Mouse (Mus musculus): ENCODE measurements at regions not wholly inside any gene's neighbourhood (a gene's known extent, or its start where the extent isn't known, plus 50 kb on each side); places are given as distances from the start of the nearest gene placed in this dataset.
"Not testable (repeated sequence)": the region's sequence is repeated elsewhere in the genome, so short reads cannot be mapped to it uniquely, and the experiment has no call there.

DNA sequence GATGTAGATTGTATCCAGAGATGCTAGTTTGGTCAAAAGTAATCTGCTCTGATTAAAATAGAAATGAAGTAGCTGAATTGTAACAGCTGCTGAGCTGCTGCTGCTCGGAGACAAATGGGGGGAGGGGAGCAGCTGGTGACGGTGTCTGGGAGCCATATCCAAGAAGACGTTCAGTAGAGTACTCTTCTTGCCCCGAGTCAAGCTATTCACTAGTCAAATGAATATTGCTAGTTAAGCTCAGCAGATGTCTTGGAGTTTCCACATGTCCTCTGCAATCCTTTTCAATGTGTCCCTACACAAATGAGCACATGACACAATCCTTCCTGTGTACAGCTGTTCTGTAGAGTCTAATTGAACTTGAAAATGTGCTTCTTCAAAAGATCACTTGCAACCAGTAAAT is 71.7 kb downstream of the Tex35 start:
- Histone ChIP-seq H3K4me3 (ENCODE audit: low read length) (no peak overlapping the region), H3K4me2 (replicated peaks; ENCODE audit: low read depth, low read length) (no peak overlapping the region), H3K27ac (ENCODE audit: low read length) (no peak overlapping the region), H3K9ac (replicated peaks; ENCODE audit: low read length) (no peak overlapping the region), H3K9me3 (ENCODE audit: low read length) (no peaks in the 10 kb centered on the region), H3K36me3 (ENCODE audit: insufficient read depth, low read length) (no peaks in the 10 kb centered on the region), H3K27me3 (ENCODE audit: insufficient read depth, low read length) (no peaks in the 10 kb centered on the region), H3K4me1 (ENCODE audit: insufficient read depth, low read length) (peaks cover 20% of the 10 kb centered on the region)
- WGBS: 64% methylated on average over 4 of the region's 4 CpGs
- no peak for ATAC-seq (ENCODE audit: low FRiP score, low TSS enrichment)

DNA sequence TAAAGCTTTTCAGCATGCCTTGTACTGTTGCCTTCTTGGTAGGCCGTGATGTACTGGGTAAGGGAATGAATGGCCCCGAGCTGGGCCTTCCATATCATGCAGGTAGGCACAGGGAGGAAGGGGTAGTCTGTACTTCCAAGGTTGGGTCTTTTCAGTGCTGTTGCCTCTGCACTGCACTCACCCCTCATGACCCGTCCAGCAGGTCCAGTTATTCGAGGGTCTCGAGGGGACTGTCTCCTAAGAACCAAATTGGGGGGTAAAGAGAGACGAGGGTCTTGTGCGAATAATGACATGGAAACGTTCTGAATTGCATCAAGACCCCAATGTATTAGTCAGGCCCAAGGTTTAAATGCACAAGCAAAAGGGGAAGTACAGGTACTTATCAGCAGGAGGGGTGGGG is 73.3 kb downstream of the Tex35 start:
- not testable (repeated sequence) for H3K9ac ChIP-seq (replicated peaks; ENCODE audit: low read length)
- WGBS: 92% methylated on average over 8 of the region's 8 CpGs

DNA sequence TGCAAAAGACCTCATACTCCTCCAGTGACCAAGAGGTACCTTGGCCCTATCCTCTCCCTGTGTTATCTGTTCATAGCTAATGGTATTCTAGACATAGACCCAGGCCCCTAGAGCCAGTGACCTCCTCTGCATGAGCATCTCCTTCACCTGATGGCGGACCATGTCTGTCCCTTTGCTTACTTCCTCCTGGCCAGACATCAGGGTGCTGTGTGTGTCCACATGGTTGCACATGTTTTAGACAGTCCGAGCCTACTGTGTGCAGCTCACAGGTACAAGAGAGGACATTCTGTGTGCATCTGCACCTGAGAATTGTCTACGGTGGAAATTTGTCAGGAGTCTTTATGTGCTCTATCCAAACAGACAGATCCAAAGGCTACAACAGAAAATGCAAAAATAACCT is 79.8 kb downstream of the Tex35 start:
- WGBS: 91% methylated on average over 3 of the region's 3 CpGs
- no peak for ATAC-seq (ENCODE audit: low FRiP score, low TSS enrichment)
- Histone ChIP-seq H3K36me3 (ENCODE audit: insufficient read depth, low read length) (no peaks in the 10 kb centered on the region), H3K4me3 (ENCODE audit: low read length) (no peak overlapping the region), H3K4me2 (replicated peaks; ENCODE audit: low read depth, low read length) (no peak overlapping the region), H3K9ac (replicated peaks; ENCODE audit: low read length) (no peak overlapping the region), H3K27ac (ENCODE audit: low read length) (no peak overlapping the region), H3K9me3 (ENCODE audit: low read length) (no peaks in the 10 kb centered on the region), H3K4me1 (ENCODE audit: insufficient read depth, low read length) (no peaks in the 10 kb centered on the region), H3K27me3 (ENCODE audit: insufficient read depth, low read length) (no peaks in the 10 kb centered on the region)

More for the DNA sequence above, 73.3 kb downstream of the Tex35 start:
- not testable (repeated sequence) for H3K4me3 ChIP-seq (ENCODE audit: low read length); H3K27ac ChIP-seq (ENCODE audit: low read length); H3K9me3 ChIP-seq (ENCODE audit: low read length); H3K36me3 ChIP-seq (ENCODE audit: insufficient read depth, low read length); H3K27me3 ChIP-seq (ENCODE audit: insufficient read depth, low read length); H3K4me2 ChIP-seq (replicated peaks; ENCODE audit: low read depth, low read length); ATAC-seq (ENCODE audit: low FRiP score, low TSS enrichment)
- peaks cover 19% of the 10 kb centered on the region for H3K4me1 ChIP-seq (ENCODE audit: insufficient read depth, low read length)

DNA sequence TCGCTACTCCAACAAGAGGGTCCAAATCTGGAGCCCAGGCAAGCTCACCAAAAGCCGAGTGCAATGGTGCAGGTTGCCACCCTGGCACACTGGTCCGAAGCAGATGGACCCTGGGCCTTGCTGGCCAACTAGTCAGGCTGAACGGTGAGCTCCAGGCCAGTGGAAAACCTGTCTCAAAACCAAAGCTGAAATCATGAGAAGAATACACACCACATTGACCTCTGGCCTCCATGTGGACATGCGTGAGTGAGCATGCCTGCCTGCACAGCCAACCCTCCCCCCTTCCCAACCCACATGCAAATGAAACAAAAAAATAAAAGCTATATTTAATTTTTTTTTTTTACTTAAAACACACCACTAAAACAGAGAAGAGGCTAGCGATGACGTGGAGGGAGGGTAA is 80.8 kb downstream of the Tex35 start:
- no peaks in the 10 kb centered on the region for H3K9me3 ChIP-seq (ENCODE audit: low read length)
- no peaks in the 10 kb centered on the region for H3K27me3 ChIP-seq (ENCODE audit: insufficient read depth, low read length)
- ATAC-seq (ENCODE audit: low FRiP score, low TSS enrichment): peak; percentile 74
- no peaks in the 10 kb centered on the region for H3K4me1 ChIP-seq (ENCODE audit: insufficient read depth, low read length)
- no peak overlapping the region for H3K9ac ChIP-seq (replicated peaks; ENCODE audit: low read length)
- no peak overlapping the region for H3K4me3 ChIP-seq (ENCODE audit: low read length)
- no peak overlapping the region for H3K27ac ChIP-seq (ENCODE audit: low read length)
- no peak overlapping the region for H3K4me2 ChIP-seq (replicated peaks; ENCODE audit: low read depth, low read length)
- no peaks in the 10 kb centered on the region for H3K36me3 ChIP-seq (ENCODE audit: insufficient read depth, low read length)
- 66% methylated on average over 7 of the region's 7 CpGs for WGBS

DNA sequence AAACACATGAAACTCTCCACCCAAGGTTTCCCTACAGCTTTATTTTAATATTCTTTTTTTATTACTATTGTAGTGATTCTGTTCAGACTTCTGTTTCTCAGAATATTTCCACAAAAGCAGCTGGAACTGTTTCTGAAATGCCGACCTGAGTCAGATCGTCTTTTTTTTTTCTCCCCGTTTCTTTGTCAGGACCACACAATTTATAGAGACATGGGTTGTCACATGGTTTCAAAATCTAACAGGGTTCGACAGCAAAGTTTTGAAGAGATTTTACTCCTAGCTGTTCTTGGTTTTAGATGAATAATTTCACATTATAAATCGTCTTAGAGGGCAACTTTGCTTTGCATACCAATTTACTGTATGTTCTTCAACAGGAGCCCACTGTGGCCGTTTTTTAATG is 84.0 kb upstream of the Ralgps2 start:
- H3K9me3 ChIP-seq (ENCODE audit: low read length): no peaks in the 10 kb centered on the region
- no peak overlapping the region for H3K27ac ChIP-seq (ENCODE audit: low read length)
- H3K4me2 ChIP-seq (replicated peaks; ENCODE audit: low read depth, low read length): no peak overlapping the region
- no peak overlapping the region for H3K9ac ChIP-seq (replicated peaks; ENCODE audit: low read length)
- H3K4me1 ChIP-seq (ENCODE audit: insufficient read depth, low read length): no peaks in the 10 kb centered on the region
- no peaks in the 10 kb centered on the region for H3K27me3 ChIP-seq (ENCODE audit: insufficient read depth, low read length)
- no peak overlapping the region for H3K4me3 ChIP-seq (ENCODE audit: low read length)
- WGBS: 54% methylated on average over 6 of the region's 6 CpGs
- no peak for ATAC-seq (ENCODE audit: low FRiP score, low TSS enrichment)
- no peaks in the 10 kb centered on the region for H3K36me3 ChIP-seq (ENCODE audit: insufficient read depth, low read length)

DNA sequence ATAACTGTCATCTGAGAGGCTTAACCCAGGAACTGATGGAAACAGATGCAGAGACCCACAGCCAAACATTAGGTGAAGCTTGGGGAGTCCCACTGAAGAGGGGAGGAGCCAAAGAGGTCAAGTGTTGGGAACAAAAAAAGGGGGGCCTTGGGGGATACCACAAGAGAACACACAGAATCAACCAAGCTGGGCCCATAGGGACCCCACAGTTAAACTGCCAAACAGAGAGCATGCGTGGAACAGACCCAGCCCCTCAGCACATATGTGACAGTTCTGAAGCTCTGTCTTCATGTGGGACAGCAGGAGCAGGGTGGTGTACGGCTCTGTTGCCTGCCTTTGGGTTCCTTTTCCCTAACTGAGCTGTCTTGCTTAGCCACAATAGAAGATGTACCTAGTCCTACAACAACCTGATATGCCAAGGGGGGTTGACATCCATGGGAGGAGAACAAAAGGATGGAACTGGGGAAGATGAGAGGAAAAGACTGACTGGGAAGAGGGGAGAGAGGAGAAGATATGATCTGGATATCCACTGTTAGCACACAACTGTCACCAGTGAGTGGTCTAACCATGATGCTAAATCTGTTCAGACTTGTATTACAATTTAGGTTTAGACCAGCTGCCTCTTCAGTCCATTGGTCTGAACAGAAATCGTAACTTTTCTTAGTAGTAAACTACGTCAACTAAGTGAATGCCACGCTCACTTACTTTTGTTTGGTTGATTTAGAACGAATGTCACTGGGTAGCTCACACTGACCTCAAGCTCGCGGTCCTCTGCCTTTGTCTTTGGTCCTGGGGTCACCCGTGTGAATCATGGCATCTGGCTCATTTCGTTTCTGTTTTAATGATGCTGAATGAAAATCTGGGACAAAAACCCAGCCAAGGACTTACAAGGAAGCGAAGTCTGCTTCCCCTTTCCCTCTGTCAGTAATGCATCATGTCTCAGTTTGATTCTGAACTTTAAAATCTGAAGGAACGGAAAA is 83.3 kb upstream of the Ralgps2 start:
- WGBS: 46% methylated on average over 12 of the region's 12 CpGs
- Histone ChIP-seq H3K27ac (ENCODE audit: low read length) (no peak overlapping the region), H3K4me3 (ENCODE audit: low read length) (no peak overlapping the region), H3K27me3 (ENCODE audit: insufficient read depth, low read length) (no peaks in the 10 kb centered on the region), H3K36me3 (ENCODE audit: insufficient read depth, low read length) (no peaks in the 10 kb centered on the region), H3K9ac (replicated peaks; ENCODE audit: low read length) (no peak overlapping the region), H3K4me2 (replicated peaks; ENCODE audit: low read depth, low read length) (no peak overlapping the region), H3K9me3 (ENCODE audit: low read length) (no peaks in the 10 kb centered on the region), H3K4me1 (ENCODE audit: insufficient read depth, low read length) (no peaks in the 10 kb centered on the region)
- ATAC-seq (ENCODE audit: low FRiP score, low TSS enrichment): no peak

DNA sequence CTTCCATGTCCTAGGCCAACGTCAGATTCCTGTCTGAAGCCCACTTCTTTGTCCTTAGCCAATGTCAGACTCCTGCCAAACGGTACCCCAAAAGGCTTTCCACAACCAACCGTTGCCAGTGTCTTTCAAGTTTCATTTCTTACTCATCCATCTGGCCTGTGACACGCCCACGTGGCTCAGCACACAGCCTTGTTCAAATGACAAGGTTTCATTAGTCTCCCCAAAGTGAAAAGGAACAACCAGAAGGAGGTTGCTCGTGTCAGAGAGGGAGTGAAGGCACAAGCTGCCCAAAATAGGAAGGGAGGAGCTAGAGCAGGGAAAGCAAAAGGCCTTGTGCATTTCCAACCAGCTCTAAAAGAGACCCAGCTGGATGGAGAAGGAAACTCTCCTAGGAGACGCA is 80.5 kb upstream of the Ralgps2 start:
- H3K4me1 ChIP-seq (ENCODE audit: insufficient read depth, low read length): 0 out of 2 replicates have a peak, but pooled peaks cover 1% of the 10 kb centered on the region
- H3K9me3 ChIP-seq (ENCODE audit: low read length): no peaks in the 10 kb centered on the region
- WGBS: 60% methylated on average over 7 of the region's 7 CpGs
- H3K4me3 ChIP-seq (ENCODE audit: low read length): no peak overlapping the region
- H3K36me3 ChIP-seq (ENCODE audit: insufficient read depth, low read length): no peaks in the 10 kb centered on the region
- H3K9ac ChIP-seq (replicated peaks; ENCODE audit: low read length): no peak overlapping the region
- ATAC-seq (ENCODE audit: low FRiP score, low TSS enrichment): no peak
- no peak overlapping the region for H3K27ac ChIP-seq (ENCODE audit: low read length)
- no peaks in the 10 kb centered on the region for H3K27me3 ChIP-seq (ENCODE audit: insufficient read depth, low read length)
- H3K4me2 ChIP-seq (replicated peaks; ENCODE audit: low read depth, low read length): no peak overlapping the region

DNA sequence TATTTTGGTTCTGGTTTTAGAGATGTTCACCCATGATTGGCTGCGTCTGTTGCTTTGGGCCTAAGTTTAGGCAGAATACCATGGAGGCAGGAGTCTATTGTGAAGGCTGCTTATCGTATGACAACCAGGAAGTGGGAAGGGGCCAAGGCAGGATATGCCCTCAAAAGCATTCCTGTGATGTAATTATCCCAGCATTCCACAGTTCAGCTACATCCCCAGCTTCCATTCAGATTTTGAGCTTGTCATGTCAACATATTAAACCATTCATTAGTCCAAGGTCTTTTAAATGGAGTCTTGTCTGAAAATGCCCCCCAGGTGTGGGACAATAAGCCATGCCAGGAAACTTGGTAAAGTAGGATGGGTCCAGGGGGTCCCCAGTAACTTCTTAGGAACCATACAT is 79.3 kb upstream of the Ralgps2 start:
- ATAC-seq (ENCODE audit: low FRiP score, low TSS enrichment): no peak
- H3K4me1 ChIP-seq (ENCODE audit: insufficient read depth, low read length): peaks cover 10% of the 10 kb centered on the region; the same call in 1 of the 2 replicates
- 86% methylated on average over 2 of the region's 2 CpGs for WGBS
- H3K27me3 ChIP-seq (ENCODE audit: insufficient read depth, low read length): no peaks in the 10 kb centered on the region
- no peak overlapping the region for H3K9ac ChIP-seq (replicated peaks; ENCODE audit: low read length)
- no peak overlapping the region for H3K4me3 ChIP-seq (ENCODE audit: low read length)
- no peaks in the 10 kb centered on the region for H3K36me3 ChIP-seq (ENCODE audit: insufficient read depth, low read length)
- H3K27ac ChIP-seq (ENCODE audit: low read length): no peak overlapping the region
- H3K4me2 ChIP-seq (replicated peaks; ENCODE audit: low read depth, low read length): no peak overlapping the region
- H3K9me3 ChIP-seq (ENCODE audit: low read length): no peaks in the 10 kb centered on the region

DNA sequence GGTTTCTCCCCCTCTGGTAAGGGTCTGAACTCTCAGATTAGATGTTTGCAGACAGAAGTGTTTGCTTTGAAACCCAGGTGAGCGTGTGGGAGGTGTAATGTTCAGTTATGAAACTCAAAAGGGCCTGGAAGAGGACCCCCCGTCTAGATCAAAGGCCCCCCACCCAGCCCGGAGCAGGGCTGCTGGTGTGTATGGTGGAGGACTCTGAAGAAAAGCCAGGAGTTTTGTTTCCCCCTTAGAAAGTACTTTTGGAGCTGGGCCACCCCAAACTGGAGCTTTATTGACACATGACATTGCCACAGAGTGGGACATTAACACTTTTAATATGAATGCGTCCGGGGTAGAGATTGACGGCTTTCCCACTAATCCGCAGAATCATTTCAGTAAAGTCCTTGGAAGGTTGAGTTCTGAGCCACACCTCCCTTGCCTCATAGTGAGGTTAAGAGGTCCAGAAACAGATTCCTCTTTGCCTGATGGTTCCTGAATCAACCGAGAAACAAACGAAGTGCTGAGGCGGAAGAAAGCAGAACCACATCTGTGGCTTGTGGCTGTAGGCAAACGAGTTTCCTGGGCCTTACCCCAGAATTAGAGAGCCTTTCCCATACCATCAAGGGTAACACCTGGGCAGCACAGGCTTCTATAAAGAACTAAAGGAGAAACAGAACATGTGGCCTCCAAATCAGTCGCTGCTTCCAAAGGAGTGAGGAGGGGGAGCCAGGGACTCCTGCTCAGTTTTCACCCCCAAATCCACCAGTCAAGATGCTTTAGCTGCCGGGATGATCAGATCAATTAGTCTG is 78.0 kb upstream of the Ralgps2 start:
- no peaks in the 10 kb centered on the region for H3K27me3 ChIP-seq (ENCODE audit: insufficient read depth, low read length)
- WGBS: 69% methylated on average over 13 of the region's 13 CpGs
- no peaks in the 10 kb centered on the region for H3K9me3 ChIP-seq (ENCODE audit: low read length)
- no peak overlapping the region for H3K9ac ChIP-seq (replicated peaks; ENCODE audit: low read length)
- no peaks in the 10 kb centered on the region for H3K36me3 ChIP-seq (ENCODE audit: insufficient read depth, low read length)
- H3K4me3 ChIP-seq (ENCODE audit: low read length): no peak overlapping the region
- no peak overlapping the region; the same call in 1 of the 2 replicates for H3K27ac ChIP-seq (ENCODE audit: low read length)
- H3K4me2 ChIP-seq (replicated peaks; ENCODE audit: low read depth, low read length): no peak overlapping the region
- ATAC-seq (ENCODE audit: low FRiP score, low TSS enrichment): no peak
- peaks cover 10% of the 10 kb centered on the region; the same call in 1 of the 2 replicates for H3K4me1 ChIP-seq (ENCODE audit: insufficient read depth, low read length)

All from kidney, embryonic 16.5 days (tissue).